Mouse (Mus musculus) naive thymus-derived CD4-positive, alpha-beta T cell, adult 2 months (primary cell): ENCODE measurements around the gene Gm17428.
"Not testable (repeated sequence)": the region's sequence is repeated elsewhere in the genome, so short reads cannot be mapped to it uniquely, and the experiment has no call there.

ENCODE experiments used
- DNase-seq: peaks from one replicate; pipeline ENCODE4 v3.0.0-alpha.2; 2011; ENCODE audit warnings: low read depth

Gene Gm17428

GRCm38 (mm10) chr14:54953664-54954206 is 23.0 kb upstream of the Gm17428 start:
- DNase-seq = no peak

- DNase-seq = no peak
Observed at GRCm38 (mm10) chr14:54954474-54954873, 22.3 kb upstream of the Gm17428 start.

GRCm38 (mm10) chr14:54955481-54955880 is 21.3 kb upstream of the Gm17428 start:
- DNase-seq = no peak

- DNase-seq = no peak
Observed at GRCm38 (mm10) chr14:54956533-54956932, 20.2 kb upstream of the Gm17428 start.

- no peak for DNase-seq
Observed at GRCm38 (mm10) chr14:54958503-54958902, 18.2 kb upstream of the Gm17428 start.

GRCm38 (mm10) chr14:54959197-54959596 is 17.5 kb upstream of the Gm17428 start:
- no peak for DNase-seq

GRCm38 (mm10) chr14:54959853-54960613 is 16.7 kb upstream of the Gm17428 start:
- not testable (repeated sequence) for DNase-seq

- DNase-seq = peak; percentile 26
Observed at GRCm38 (mm10) chr14:54960769-54961168, 16.0 kb upstream of the Gm17428 start.

GRCm38 (mm10) chr14:54961487-54961886 is 15.2 kb upstream of the Gm17428 start:
- no peak for DNase-seq

GRCm38 (mm10) chr14:54962714-54963113 is 14.0 kb upstream of the Gm17428 start:
- no peak for DNase-seq

GRCm38 (mm10) chr14:54963727-54964126 is 13.0 kb upstream of the Gm17428 start:
- no peak for DNase-seq

GRCm38 (mm10) chr14:54965044-54965443 is 11.7 kb upstream of the Gm17428 start:
- DNase-seq = no peak

- DNase-seq = no peak
Observed at GRCm38 (mm10) chr14:54965631-54966030, 11.1 kb upstream of the Gm17428 start.

GRCm38 (mm10) chr14:54966320-54966977 is 10.3 kb upstream of the Gm17428 start, which contains the start of gene Myh6:
Gene Myh6 (minus strand): TSS chr14:54966927.
- no peak for DNase-seq

GRCm38 (mm10) chr14:54967874-54968273 is 8.9 kb upstream of the Gm17428 start:
- no peak for DNase-seq

GRCm38 (mm10) chr14:54968344-54968743 is 8.4 kb upstream of the Gm17428 start:
- DNase-seq = no peak

- not testable (repeated sequence) for DNase-seq
Observed at GRCm38 (mm10) chr14:54972786-54973185, 3.9 kb upstream of the Gm17428 start.

GRCm38 (mm10) chr14:54974068-54974791 is 2.5 kb upstream of the Gm17428 start:
- DNase-seq = no peak

GRCm38 (mm10) chr14:54978664-54979063 is 1.9 kb downstream of the Gm17428 start:
- DNase-seq = no peak

- DNase-seq = no peak
Observed at GRCm38 (mm10) chr14:54981934-54982333, 5.2 kb downstream of the Gm17428 start.

- not testable (repeated sequence) for DNase-seq
Observed at GRCm38 (mm10) chr14:54988350-54988874, 11.7 kb downstream of the Gm17428 start.

GRCm38 (mm10) chr14:54988882-54989281 is 12.1 kb downstream of the Gm17428 start:
- DNase-seq = no peak
